Mouse (Mus musculus) kidney, adult 2 months (tissue): Measurements from ENCODE around the gene B020031M17Rik. TPM values are rescaled to one million over a fixed set of nuclear protein-coding genes. Genes with fewer than 3 reads are reported as not detected.
"Not testable (repeated sequence)": the region's sequence is repeated elsewhere in the genome, so short reads cannot be mapped to it uniquely, and the experiment has no call there.

Experiments used
- DNase-seq: peaks from one replicate; pipeline ENCODE4 v3.0.0; 2021
- H3K27ac ChIP-seq: fragments of 200-500 bp; 2 replicates; pipeline ENCODE4 v1.5.1; 2012; ENCODE audit warnings: low read depth, low read length, control low read depth, inconsistent platforms; ENCODE audit not compliant: insufficient read depth
- H3K27me3 ChIP-seq: fragments of 200-500 bp; replicated peaks from 2 replicates; pipeline ENCODE4 v1.6.1; 2012; ENCODE audit warnings: mild to moderate bottlenecking, moderate library complexity, low read length, inconsistent platforms; ENCODE audit not compliant: control insufficient read depth, insufficient read depth
- H3K36me3 ChIP-seq: fragments of 200-500 bp; 2 replicates; pipeline ENCODE4 v1.6.1; 2012; ENCODE audit warnings: mild to moderate bottlenecking, moderate library complexity, low read length, inconsistent platforms; ENCODE audit not compliant: control insufficient read depth, insufficient read depth
- H3K4me1 ChIP-seq: fragments of 200-500 bp; 2 replicates; pipeline ENCODE4 v1.6.1; 2011; ENCODE audit warnings: low read length; ENCODE audit not compliant: control insufficient read depth, insufficient read depth
- H3K4me3 ChIP-seq: fragments of 200-500 bp; 2 replicates; pipeline ENCODE4 v1.5.1; 2011; ENCODE audit warnings: mild to moderate bottlenecking, low read depth, low read length, control low read depth; ENCODE audit not compliant: insufficient read depth
- WGBS: fragments of 180-500 bp; shearing (Covaris S2); methylation state at CpG from one replicate; pipeline ENCODE4 v1.1.7; 2018; 5-methylcytosine and 5-hydroxymethylcytosine counted together
- polyA plus RNA-seq: library from polyadenylated mRNA; depleted of rRNA; stranded (reverse); fragments of >200 nt; gene quantifications from 2 replicates; pipeline ENCODE4 v1.2.3, GENCODE M21; 2012; rRNA removed

The B020031M17Rik gene
- polyA plus RNA-seq, 1 experiment: not detected

GRCm38 (mm10) chr13:119955089-119955488 lies 4.5 kb upstream of the B020031M17Rik start:
- not testable (repeated sequence) for H3K27me3 ChIP-seq, H3K36me3 ChIP-seq, H3K4me1 ChIP-seq, H3K27ac ChIP-seq, DNase-seq, H3K4me3 ChIP-seq
- 68% methylated on average over 2 of the region's 2 CpGs for WGBS

GRCm38 (mm10) chr13:119929172-119929571 lies 21.4 kb downstream of the B020031M17Rik start, which contains the start of gene Gm21761:
Gene Gm21761, minus strand, starts transcription at chr13:119929272.
- H3K4me3 ChIP-seq, DNase-seq, H3K4me1 ChIP-seq, H3K36me3 ChIP-seq, H3K27me3 ChIP-seq, H3K27ac ChIP-seq: not testable (repeated sequence)
- WGBS: 100% methylated on average over 1 of the region's 5 CpGs

- DNase-seq, H3K4me3 ChIP-seq, H3K27me3 ChIP-seq, H3K27ac ChIP-seq, H3K36me3 ChIP-seq, H3K4me1 ChIP-seq: not testable (repeated sequence)
- 80% methylated on average over 3 of the region's 3 CpGs for WGBS
Observed at GRCm38 (mm10) chr13:119924597-119925340, 25.8 kb downstream of the B020031M17Rik start.

GRCm38 (mm10) chr13:119916966-119917722 lies 33.5 kb downstream of the B020031M17Rik start:
- H3K27ac ChIP-seq, H3K4me3 ChIP-seq, H3K36me3 ChIP-seq, H3K4me1 ChIP-seq, H3K27me3 ChIP-seq, DNase-seq: not testable (repeated sequence)
- 68% methylated on average over 4 of the region's 5 CpGs for WGBS

GRCm38 (mm10) chr13:119916449-119916848 lies 34.2 kb downstream of the B020031M17Rik start:
- H3K27me3 ChIP-seq, H3K4me3 ChIP-seq, H3K4me1 ChIP-seq, H3K36me3 ChIP-seq, H3K27ac ChIP-seq, DNase-seq: not testable (repeated sequence)
- WGBS: 59% methylated on average over 2 of the region's 2 CpGs

Other genes with a start within 250 kb of the B020031M17Rik start
- 0.88 and 1.0 TPM in 2 replicates for gene Nim1k, start 194.9 kb downstream of the B020031M17Rik start, polyA plus RNA-seq
- 4.7 and 5.5 TPM in 2 replicates for gene Zfp131, start 159.9 kb downstream of the B020031M17Rik start, polyA plus RNA-seq
- not detected in 2 replicates for gene AF067063, start 120.6 kb downstream of the B020031M17Rik start, polyA plus RNA-seq
- not detected in 2 replicates for gene D13Ertd608e, start 114.8 kb downstream of the B020031M17Rik start, polyA plus RNA-seq
- gene Tcstv1, start 56.0 kb downstream of the B020031M17Rik start, polyA plus RNA-seq: not detected in 2 replicates
- not detected in 2 replicates for gene Gm21761, start 21.5 kb downstream of the B020031M17Rik start, polyA plus RNA-seq
- not detected in 2 replicates for gene Gm36079, start 76.2 kb upstream of the B020031M17Rik start, polyA plus RNA-seq
- 0.19 and 0.80 TPM in 2 replicates for gene Gm21188, start 101.4 kb upstream of the B020031M17Rik start, polyA plus RNA-seq
- gene Gm20767, start 189.4 kb upstream of the B020031M17Rik start, polyA plus RNA-seq: not detected in 2 replicates
- not detected in 2 replicates for gene Gm21818, start 221.6 kb upstream of the B020031M17Rik start, polyA plus RNA-seq